Mouse (Mus musculus) adrenal gland, adult 18-20 months (tissue): ENCODE data around the gene Anp32e. TPM values are rescaled to one million over a fixed set of nuclear protein-coding genes. Genes with fewer than 3 reads are reported as not detected.
"Not testable (repeated sequence)": the region's sequence is repeated elsewhere in the genome, so short reads cannot be mapped to it uniquely, and the experiment has no call there.

Source experiments
- DNase-seq, 2 experiments: peaks; one replicate each; pipeline ENCODE4 v3.0.0; 2021 to 2022; ENCODE audit warnings: low spot score in 2 of 2
- total RNA-seq, 2 experiments: library from RNA; stranded (reverse); gene quantifications; 1 replicate in 1 of 2; 2 replicates in 1 of 2; pipeline ENCODE4 v1.2.3; 2021

Anp32e gene
- total RNA-seq, 2 experiments from 2014 or later, result 92.2 to 101 TPM

- DNase-seq, result no peak
Observed at GRCm38 (mm10) chr3:95965518-95966451, 36.7 kb downstream of the Anp32e start.

- no peak for DNase-seq
Observed at GRCm38 (mm10) chr3:95969277-95969676, 40.2 kb downstream of the Anp32e start.

DNA sequence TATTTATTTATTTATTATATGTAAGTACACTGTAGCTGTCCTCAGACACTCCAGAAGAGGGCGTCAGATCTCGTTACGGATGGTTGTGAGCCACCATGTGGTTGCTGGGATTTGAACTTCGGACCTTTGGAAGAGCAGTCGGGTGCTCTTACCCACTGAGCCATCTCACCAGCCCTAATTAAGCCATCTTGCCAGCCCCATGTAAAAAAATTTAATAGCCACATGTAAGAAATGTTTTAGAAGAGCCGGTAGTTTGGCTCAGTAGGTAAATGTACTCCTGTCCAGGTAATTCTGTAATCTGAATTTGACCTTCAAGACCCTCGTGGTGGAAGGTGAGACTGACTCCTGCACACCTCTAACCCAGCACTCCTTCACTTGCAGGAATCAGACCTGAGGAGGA lies 41.6 kb downstream of the Anp32e start:
- not testable (repeated sequence) for DNase-seq

GRCm38 (mm10) chr3:95972251-95972872 lies 43.3 kb downstream of the Anp32e start:
- no peak for DNase-seq

DNA sequence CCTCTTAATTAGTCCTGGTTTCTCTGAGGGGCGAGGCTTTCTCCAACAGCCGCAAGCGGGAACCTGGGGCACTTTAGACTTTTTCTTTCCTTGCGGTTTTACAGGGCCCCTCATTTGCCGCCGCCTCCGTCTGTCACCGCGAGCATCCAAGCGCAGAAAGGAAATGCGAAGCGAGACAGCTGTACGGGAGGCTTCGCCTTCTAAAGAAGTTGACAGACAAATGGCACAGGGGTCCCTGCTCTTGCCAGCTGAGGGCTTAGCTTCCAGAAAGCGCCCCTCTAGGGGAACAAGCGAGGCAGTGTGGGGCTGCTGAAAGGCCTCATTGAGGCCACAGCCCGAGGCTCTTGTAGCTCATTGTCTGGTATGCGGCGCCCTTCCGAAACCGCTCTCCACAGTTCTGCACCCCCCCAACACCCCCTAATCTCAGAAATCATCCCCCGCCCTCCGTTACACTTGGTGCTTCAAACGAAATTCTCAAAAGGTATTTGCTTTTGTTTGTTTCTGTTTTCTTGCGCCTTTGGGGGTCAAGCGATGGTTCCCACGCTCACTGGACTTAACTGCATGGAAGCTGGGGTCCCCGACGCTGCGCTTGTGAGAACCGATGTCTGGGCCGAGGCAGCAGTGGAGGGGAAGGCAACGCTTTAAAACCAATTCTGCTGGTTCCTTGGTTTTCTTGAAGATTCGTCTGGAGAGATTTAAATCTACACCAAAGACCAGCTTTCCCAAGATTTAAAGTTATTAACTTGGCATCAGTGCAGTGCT lies 44.0 kb downstream of the Anp32e start:
- DNase-seq, result no peak

- no peak for DNase-seq
Observed at GRCm38 (mm10) chr3:95977079-95977478, 48.0 kb downstream of the Anp32e start.

DNA sequence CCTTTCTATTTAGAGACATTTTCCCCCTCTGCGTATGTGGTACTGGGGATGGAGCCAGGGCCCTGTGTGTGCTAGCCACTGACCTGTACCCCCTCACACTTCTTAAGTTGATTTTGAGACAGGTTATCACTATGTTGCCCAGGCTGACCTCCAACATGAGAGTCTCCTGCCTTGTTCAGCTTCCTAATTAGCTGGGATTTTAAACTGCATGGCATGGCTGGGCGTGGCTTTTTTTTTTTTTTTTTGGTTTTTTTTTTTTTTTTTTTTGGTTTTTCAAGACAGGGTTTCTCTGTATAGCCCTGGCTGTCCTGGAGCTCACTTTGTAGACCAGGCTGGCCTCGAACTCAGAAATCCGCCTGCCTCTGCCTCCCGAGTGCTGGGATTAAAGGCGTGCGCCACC lies 48.5 kb downstream of the Anp32e start:
- not testable (repeated sequence) for DNase-seq

DNA sequence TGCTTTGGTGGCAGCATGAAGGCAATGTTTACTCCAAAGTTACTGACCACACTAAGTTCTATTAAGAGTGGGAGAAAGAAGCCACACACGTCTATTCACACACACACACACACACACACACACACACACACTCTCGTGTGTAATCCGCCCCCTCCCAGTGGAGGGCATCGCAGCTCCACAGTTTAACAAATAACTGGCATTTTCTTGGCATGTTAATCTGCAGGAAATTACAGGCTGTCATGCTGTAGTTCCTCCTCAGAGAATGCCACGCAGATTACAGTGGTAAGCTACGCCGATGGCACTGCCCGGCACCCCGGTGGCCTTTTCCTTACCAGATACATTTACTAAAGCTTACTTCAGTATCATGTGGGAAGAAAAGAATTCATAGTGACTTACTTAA lies 49.2 kb downstream of the Anp32e start:
- no peak for DNase-seq

- DNase-seq, result no peak
Observed at GRCm38 (mm10) chr3:95980276-95980970, 51.4 kb downstream of the Anp32e start.

DNA sequence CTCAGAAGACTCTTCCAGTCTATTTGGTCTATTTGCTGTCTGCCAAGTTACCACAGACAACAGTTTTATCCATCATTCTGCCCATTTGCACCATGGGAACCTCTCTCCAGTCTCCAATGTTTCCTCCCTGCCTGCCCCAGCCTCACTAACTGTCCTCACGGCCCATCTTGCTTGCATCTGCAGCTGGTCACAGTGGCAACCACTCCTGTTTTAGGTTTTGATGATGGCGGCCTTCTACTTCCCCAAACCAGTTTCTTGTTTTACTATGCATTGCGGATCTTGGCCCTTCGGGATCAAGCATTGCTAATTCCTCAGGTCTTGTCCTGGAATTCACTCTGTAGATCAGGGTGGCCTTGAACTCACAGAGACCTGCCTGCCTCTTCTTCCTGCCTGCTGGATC lies 53.1 kb downstream of the Anp32e start:
- no peak for DNase-seq

DNA sequence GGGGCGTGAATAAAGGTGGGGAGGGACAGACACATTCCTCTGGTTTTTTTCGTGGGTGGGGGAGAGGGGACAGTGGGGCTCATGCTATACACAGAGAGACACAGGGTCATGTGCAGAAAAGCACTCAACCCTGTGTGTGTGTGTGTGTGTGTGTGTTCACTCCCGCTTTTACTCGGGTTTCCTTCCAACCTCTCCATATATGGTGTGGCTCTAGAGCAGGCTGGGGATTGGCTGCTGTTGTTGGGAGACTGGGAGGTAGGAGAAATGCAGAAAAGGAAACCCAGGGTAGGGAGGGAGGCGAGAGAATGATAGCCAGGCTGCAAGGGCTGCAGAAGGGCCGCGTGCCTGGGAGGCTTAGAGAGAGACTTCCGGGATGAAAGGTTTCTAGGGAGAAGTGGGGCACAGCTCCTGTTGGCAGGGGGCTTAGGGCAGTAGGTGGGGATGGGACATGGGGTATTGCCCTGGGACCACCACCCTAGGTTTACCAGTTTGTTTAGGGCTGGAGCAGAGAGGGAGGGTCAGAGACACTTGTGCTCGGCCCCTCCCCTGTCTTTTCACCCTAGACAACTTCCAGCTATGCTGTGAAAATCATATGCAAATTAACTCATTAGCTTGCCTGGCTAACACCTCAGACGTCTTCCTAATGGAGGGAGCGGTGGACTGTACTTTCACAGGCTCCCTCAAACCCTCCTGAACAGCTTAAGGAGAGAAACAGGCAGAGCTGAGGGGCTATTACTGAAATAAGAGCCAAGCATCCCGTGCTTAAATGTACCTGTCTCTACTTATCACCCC lies 56.4 kb downstream of the Anp32e start:
- DNase-seq, result no peak

DNA sequence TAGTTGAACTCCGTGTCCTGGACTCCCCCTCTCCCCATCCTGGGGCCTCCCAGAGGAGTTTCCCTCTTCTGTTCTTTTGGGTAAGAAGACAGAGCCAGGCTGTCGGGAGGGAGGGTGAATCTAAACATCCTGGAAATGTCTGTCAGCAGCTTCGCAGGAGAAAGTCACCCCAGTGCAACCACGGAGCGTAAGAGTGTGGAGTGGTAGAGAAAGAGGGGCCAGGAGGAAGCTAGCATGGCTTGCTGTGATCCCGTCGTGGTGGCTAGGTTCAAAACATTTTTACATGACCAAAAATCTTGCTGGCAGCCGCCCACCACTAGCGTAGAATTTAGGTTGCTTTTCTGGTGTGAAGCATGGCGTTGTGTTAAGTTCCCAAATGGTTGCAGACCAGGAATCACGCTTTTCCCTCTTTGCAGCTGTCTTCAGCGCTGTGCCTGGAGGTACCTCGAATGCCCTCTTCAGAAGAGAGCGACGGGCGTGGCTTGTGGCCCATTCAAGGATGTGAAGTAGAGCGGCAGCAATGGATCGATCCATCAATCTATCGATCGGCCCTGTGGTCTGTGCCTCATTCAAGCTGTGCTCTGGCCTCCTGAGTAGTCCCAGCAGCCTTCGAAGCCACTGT lies 57.1 kb downstream of the Anp32e start:
- DNase-seq, result no peak

DNA sequence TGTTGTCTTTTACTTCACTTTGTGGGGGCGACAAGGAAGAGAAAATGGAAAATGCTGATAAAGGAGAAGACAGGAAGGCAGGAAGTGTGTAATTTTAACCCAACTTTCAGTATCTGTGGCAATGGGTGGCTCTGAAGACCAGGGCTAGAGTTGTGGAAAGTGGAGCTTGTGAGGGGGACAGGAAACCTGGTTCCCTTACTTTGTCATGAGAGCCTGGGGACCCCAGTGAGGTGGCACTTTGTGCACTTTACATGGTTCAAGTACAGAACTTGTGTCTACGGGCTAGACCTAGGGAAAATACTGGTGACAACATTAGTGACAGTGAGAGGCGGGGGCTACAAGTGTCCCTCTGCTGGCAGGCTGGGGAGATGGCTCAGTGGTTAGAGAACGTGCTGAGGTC lies 57.9 kb downstream of the Anp32e start:
- DNase-seq, result no peak

- no peak for DNase-seq
Observed at GRCm38 (mm10) chr3:95987386-95988110, 58.5 kb downstream of the Anp32e start.

DNA sequence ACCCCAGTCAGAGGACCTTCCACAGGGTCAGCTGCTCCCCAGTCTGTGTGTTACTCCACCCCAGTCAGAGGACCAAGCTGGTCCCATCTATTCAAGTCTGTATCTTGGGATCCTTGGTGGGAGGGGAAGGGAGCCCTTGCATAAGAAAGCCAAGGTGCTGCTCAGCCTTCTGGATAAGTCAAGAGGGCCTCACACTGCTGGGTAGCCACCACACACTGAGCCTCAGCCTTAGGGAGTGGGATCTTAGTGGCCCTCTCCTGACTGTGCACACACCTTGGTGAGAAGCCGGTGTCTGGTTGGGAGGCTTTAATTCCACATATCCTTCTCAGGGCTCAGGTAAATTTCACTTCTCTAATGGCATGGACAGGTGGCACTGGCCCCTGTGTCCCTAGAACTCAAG lies 59.1 kb downstream of the Anp32e start:
- DNase-seq, result no peak

GRCm38 (mm10) chr3:95988969-95989368 lies 59.9 kb downstream of the Anp32e start:
- no peak for DNase-seq

DNA sequence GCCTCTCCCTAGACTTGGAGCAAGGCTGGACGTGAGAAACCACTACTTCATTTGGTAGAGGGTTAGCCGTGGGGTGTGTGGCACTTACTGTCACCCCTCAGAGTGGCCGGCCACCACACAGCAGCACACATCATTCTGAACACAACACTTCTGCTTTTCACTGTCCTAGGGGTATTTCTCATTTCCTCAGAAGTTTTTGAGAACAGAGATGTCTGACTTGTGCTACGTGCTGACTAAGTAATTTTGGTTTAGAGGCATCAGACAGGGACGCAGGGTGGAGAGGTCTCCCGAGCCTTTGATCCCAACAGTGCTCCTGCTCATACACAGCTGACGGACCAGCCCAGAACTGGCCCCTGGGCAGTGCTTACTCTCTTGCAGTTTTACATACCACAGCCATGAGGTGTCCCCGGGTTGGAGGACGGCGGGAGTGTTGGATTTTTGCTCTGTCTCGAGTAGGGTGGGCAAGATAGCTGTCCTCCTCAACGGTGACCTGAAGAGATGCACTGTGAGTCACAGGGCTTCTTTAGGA lies 61.4 kb downstream of the Anp32e start:
- no peak for DNase-seq

GRCm38 (mm10) chr3:95992990-95993603 lies 64.1 kb downstream of the Anp32e start:
- DNase-seq, result no peak
